Mouse (Mus musculus) gastrocnemius, adult 18-20 months (tissue): ENCODE data around the gene Taf15. TPM values are rescaled to one million over a fixed set of nuclear protein-coding genes. Genes with fewer than 3 reads are reported as not detected.

Experiments
- DNase-seq: peaks from one replicate; pipeline ENCODE4 v3.0.0; 2021; ENCODE audit warnings: low spot score
- total RNA-seq, 2 experiments: library from RNA; stranded (reverse); gene quantifications; 2 replicates each; pipeline ENCODE4 v1.2.3; 2021

Gene Taf15
- total RNA-seq, 2 experiments from 2014 or later = 18.6 to 21.3 TPM

DNA sequence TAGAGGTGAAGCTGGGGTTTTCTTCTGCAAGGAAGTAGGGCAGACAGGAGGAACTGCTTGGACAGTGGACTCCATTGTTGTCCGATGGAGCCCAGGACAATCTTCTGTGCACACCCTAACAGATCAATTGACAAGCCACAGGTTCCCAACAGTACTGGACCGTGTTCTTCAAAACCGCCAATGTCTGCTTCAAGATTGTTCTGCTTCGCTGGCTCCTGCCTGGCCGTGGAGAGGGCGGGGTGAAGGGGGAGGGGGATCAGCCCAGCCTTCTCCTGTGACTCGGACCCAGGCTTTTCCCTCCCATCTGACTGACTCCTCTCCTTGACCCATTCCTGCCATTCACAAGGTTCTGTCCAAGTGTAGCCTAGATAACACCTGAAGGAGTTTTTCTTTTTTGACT lies 15.6 kb upstream of the Taf15 start:
- DNase-seq = no peak

DNA sequence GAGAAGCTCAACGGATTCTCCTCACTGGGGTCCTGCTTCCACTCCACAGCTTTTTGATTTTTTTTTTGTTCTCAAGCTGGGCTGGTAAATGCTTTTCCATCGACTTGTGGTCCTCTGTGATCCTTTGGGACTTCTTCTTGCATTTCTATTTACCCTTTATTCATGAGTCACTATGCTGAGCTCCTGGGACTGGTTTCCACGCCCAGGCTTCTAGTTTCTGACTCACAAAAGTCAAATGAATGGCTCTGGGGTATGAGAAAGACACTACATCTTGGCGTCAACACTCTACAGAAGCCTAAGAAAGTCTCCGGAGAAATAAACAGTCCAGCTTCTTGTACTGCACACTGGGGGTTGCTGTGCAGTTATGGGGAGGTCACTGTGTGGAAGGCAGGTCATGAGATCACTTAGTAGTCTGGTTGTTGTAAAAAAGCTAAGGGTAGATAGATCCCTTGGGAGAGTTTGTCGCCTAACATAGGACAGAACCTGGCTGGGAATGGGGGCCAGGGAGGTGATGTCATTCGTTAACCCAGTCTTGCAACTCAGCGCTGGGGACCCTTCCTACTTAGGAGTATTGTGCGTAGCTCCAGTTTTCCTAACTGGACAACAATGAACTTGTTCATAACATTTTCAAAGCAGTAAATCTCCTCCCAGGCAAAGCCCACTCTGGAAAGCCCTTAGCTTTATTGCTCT lies 14.8 kb upstream of the Taf15 start:
- DNase-seq = peak; percentile 44

DNA sequence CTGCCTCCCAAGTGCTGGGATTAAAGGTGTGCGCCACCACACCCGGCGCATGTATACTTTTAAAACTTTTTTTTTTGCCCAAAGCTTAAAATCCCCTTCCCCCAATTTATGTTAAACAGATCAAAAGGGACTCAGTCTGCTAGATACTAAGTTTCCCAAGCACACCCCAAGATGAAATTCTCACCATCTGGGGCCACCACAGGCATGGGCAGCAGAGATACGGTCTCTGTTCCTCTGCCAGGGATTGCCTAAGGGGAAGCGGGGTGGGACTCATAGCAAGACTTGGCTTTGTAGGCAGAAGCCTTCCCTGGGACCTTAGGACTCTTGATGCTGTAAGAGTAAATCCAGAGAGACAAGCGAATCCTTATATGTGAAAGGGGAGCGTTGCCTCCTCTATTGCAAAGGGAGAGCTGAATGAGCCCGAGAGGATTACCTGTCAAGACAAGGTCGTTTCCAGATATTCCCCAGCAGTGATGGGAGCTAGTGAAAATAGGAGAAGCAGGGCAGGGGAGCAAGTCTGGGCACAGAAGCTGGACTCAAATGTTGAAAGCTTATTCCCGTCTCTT lies 11.3 kb upstream of the Taf15 start:
- no peak for DNase-seq

DNA sequence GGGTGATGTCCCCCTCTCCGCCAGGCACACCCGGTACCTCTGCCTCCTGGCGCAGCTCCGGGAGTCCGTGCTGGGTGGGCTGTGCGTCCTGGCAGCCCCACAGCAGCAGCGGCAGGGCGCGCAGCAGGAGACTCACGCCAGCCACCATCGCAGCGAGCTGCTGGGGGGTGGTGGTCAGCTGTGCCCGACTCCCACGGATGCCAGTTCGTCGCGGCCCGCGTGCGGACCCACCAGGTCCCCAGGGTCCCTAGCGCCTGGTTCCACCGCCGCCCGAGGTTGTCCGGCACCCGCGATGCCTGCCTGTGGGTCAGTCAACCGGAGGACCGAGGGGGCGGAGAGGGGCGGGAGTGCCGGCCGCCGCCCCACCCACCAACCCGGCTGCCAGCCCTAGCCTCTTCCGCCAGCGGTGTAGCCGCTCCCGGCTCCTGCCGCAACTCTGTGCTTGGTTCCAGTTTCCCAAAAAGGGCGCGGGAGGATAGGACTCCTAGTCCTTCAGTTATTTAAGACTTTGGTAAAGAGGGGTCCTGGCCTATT lies 10.1 kb upstream of the Taf15 start, which contains the start of gene Mmp28:
Gene Mmp28, minus strand, starts transcription at position 361 of the 534 bp plus-strand sequence.
- peak; percentile 51 for DNase-seq

GRCm38 (mm10) chr11:83465976-83466375 lies 6.9 kb upstream of the Taf15 start:
- no peak for DNase-seq

- peak; percentile 55 for DNase-seq
These were observed 5.7 kb upstream of the Taf15 start for GRCm38 (mm10) chr11:83467120-83467652.

DNA sequence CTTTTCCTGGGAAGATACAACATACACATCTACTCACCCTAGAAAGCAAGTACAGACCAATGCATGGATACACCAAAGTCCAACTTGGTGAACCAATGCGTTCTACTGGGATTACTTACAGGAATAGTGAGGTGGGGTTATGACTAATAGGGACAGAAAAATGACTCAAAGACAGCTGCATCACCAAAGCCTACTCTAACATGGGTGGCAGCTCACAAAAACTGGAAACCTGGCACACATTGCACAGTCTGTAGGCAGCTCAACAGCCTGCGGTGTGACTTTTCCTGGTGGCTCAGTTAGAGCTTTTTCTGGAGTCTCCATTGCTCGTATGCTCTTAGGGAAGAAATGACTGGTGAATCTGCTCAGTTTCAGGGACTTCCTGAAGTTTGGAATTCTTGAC lies 4.1 kb upstream of the Taf15 start:
- DNase-seq = no peak

GRCm38 (mm10) chr11:83471766-83472165 lies 1.1 kb upstream of the Taf15 start:
- DNase-seq = no peak

DNA sequence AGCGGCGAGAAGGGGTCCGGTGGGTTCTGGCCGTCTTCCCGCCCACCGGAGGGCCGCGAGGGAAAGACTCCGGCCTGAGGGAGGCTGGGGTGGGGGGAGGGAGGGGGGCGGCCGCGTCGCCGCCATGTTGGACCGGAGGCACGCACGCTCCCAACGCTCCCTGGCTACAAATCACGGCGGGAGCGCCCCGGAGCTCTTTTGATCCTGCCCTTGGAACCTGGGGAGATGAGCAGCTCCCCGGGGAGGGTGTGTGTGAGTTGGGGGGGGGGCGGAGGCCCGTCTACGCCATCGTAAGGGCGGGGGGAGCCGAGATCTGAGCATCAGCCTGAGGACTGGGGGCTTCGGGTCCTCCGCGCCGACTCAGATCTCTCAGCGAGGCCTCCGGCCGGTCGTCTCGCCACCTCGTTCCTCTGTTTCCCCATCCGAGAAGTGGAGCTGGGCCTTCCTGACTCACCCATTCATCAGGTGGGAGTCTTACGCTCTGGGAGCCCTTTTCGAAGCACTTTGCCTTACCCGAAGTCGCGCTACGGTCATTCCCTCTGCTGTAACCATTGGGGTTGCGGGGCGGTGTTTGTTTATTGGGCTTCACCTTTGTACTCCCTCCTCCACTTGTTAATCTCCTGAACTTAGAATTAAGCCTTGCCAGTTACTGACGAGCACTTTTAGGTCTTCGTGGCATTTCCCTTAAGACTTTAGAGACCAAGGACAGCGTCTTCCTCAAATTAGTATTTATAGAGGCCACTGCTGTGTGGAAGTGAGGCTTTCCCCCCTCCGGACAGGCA lies 540 bp downstream of the Taf15 start:
- DNase-seq = no peak

DNA sequence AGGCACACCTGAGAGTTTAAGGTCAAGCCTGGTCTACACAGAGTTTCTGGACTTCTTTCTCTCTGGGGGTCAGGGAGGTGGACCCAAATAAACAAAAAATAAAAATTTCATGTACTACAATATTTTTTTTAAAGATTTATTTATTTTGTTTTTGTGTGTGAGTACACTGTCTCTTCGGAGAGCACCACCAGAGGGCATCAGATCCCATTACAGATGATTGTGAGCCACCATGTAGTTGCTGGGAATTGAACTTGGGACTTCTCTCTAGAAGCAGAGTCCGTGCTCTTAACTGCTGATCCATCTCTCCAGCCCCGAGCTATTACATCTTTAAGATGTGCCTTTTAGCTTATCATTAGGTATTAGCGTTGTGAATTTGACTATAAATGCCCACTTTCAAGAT lies 18.6 kb downstream of the Taf15 start:
- no peak for DNase-seq

DNA sequence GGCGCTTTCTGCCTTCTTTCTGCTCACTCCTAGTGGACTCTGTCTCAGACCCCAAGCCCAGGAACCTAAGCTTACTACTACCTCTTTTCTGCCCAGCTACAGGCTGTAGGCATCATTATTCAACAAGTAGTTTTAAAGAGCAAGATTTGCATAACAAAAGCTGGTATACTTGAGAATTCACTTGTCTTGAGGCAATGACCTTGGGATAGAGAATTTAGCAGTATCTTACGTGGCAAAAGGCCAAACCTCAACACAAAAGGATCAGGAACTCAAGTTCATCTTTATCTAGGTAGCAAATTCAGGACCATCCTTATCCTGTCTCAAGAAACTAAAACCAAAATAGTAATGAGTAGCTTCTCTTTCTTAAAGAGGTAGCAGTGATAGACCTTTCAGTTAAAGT lies 22.7 kb downstream of the Taf15 start:
- no peak for DNase-seq

GRCm38 (mm10) chr11:83504308-83504707 lies 31.4 kb downstream of the Taf15 start:
- no peak for DNase-seq

GRCm38 (mm10) chr11:83509521-83509920 lies 36.6 kb downstream of the Taf15 start:
- DNase-seq = no peak

- DNase-seq = no peak
These were observed 44.3 kb downstream of the Taf15 start for GRCm38 (mm10) chr11:83517153-83517552.

- DNase-seq = no peak
These were observed 45.5 kb downstream of the Taf15 start for GRCm38 (mm10) chr11:83518371-83518770.

GRCm38 (mm10) chr11:83522075-83522474 lies 49.2 kb downstream of the Taf15 start, which contains the start of gene Heatr9:
TSS of gene Heatr9 (minus strand) at chr11:83522175.
- no peak for DNase-seq

GRCm38 (mm10) chr11:83529024-83529423 lies 56.1 kb downstream of the Taf15 start:
- DNase-seq = no peak

- DNase-seq = no peak
These were observed 57.5 kb downstream of the Taf15 start, which contains the start of gene Ccl5 for GRCm38 (mm10) chr11:83530360-83530759. TSS of gene Ccl5 (minus strand) at chr11:83530518.

DNA sequence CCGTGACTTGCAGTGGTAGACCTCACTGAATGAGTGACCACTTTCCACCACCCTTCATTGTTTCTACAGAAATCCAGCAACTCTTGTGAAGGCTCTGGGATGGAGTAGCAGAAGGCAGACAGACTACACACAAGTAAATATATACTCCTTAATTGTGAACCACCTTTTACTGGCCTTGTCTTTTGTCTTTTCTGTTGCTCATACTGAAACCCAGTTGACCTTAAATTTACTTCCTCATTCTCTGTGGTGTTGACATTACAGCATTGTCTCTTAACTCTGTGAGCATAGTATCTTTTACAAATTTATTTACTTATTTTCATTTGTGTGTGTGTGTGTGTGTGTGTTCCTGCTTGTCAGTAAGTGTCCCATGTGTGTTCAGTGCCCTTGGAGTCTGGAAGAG lies 60.3 kb downstream of the Taf15 start:
- DNase-seq = no peak

DNA sequence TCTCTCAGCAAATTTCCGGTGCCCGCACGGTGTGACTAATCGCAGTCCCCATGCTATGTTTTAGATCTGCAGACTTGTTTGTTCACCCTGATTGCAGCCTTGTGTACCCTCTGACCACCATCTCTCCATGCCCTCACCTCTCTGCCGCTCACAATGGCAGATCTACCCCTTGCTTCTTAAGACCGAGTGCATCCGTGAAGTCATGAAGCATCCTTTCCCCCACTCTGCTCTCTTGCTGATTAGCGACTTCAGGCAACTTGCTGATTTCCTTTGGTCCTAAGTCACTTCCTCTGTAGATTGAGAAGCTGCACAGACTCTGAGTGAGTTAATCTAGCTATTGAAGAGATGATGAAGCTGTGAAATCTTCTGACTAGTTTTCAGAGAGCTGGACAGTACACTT lies 61.3 kb downstream of the Taf15 start:
- no peak for DNase-seq

DNA sequence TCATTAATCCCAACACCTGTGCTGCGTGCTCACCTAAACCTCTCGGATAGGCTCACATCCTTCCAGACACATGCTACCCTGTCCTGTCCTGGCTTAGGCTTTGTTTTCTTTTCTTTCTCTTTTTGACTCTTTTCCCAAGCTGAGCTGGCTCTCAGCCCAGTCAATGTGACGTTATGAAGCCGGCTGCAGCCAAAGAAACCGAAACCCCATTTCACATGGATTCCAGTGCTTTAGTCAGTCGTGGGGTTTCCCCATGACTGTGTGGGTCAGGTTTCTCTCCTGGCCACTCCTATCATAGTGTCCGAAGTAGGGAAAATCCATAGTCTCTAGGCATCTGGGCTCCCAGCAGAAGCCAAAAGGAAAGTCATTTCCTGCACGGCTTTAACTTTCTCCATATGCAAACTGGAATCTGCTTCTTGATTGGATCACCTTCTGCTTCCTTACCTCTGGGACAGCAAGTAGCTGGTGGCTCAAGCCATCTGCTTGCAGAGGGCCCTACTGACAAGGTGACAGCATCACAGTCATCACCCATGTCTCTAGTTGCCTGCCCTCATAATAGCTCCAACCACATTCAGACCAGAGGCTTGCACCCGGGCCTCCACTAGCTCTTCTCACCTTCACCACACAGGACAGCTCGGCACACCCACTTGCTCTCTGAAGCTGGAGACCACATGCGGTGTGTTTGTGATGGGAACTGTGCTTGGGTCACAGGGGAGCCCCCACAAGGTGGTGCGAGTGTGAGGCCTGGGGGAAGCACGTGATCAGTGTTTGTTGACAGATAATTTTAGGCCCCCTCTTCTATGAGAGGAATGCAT lies 61.9 kb downstream of the Taf15 start:
- DNase-seq = peak; percentile 78
